Mouse (Mus musculus): Measurements from ENCODE around the gene Clrn2.

Clrn2 gene

GRCm38 (mm10) chr5:45448676-45449075 lies 4.9 kb upstream of the Clrn2 start:
- TF ChIP-seq POU5F1 (IDR thresholded peaks at IDR 0.05; ENCODE audit: borderline replicate concordance, low read length) (no peak), NANOG (IDR thresholded peaks at IDR 0.05; ENCODE audit: borderline replicate concordance, low read length) (no peak), CTCF (conservative IDR thresholded peaks at IDR 0.05; ENCODE audit: low read length) (no peak)
- Histone ChIP-seq H3K4me1 (replicated peaks; ENCODE audit: low read depth, low read length) (peaks cover 28% of the 10 kb centered on the region), H3K9me3 (ENCODE audit: low read length) (no peaks in the 10 kb centered on the region), H3K36me3 (ENCODE audit: insufficient read depth, low read length) (peaks cover 37% of the 10 kb centered on the region), H3K27me3 (ENCODE audit: insufficient read depth, low read length) (peaks cover 3% of the 10 kb centered on the region; the same call in 1 of the 2 replicates), H3K4me3 (replicated peaks; ENCODE audit: low read length) (peak overlapping the region; percentile 89)

GRCm38 (mm10) chr5:45449206-45449605 lies 4.3 kb upstream of the Clrn2 start:
- H3K27me3 ChIP-seq (ENCODE audit: insufficient read depth, low read length), result peaks cover 3% of the 10 kb centered on the region; the same call in 1 of the 2 replicates
- peaks cover 32% of the 10 kb centered on the region for H3K36me3 ChIP-seq (ENCODE audit: insufficient read depth, low read length)
- H3K4me3 ChIP-seq (replicated peaks; ENCODE audit: low read length), result peak overlapping the region; percentile 89
- peaks cover 28% of the 10 kb centered on the region for H3K4me1 ChIP-seq (replicated peaks; ENCODE audit: low read depth, low read length)
- no peaks in the 10 kb centered on the region for H3K9me3 ChIP-seq (ENCODE audit: low read length)
- TF ChIP-seq POU5F1 (IDR thresholded peaks at IDR 0.05; ENCODE audit: borderline replicate concordance, low read length), result no peak
- no peak for TF ChIP-seq CTCF (conservative IDR thresholded peaks at IDR 0.05; ENCODE audit: low read length)

DNA sequence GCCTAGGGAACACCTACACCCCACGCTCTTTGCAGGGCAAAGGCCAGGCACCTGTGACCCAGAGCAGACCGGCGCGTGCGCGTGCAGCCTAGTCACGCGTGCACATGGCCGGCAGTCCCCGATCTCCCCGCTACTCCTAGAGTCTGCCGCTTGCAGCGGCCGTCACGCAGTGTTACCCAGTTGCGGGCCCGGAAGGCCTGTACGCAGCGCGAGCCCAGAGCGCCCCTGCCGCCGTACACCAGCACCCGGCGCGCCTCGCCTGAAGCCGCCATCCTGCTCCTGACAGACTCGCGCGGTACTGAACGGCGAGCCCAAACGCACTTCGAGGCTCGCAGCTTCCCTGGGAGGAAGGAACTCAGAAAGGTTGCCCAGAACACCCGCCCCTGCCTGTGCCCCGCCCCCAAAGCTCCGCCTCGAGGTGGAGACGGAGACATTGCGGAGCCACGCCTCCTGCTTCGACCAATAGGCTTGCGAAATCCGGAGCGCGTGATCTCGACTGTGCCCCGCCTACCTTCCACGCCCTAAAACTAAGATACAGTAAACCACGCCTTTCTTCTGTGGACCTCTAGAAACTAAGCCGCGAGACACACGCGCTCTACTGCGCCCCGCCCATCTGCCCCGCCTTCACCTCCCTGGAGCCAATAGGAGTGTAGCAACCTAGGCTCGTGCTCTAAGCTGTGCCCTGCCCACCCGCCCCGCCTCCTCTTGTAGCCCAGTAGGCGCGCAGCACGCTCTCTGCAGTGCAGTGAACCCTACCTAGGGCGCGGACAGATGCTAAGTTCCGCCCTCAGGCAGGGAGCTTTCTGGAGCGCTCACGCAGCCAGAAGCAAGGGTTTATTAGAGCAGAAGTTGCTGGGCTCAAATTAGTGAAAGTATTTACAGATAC lies 3.5 kb upstream of the Clrn2 start, which contains the start of gene Qdpr:
TSS of gene Qdpr (minus strand) at position 406 of the 886 bp plus-strand sequence.
- Histone ChIP-seq H3K9me3 (ENCODE audit: low read length) (no peaks in the 10 kb centered on the region), H3K4me3 (replicated peaks; ENCODE audit: low read length) (peak within 1 kb of the TSS; percentile 89), H3K4me1 (replicated peaks; ENCODE audit: low read depth, low read length) (peaks cover 28% of the 10 kb centered on the region), H3K27me3 (ENCODE audit: insufficient read depth, low read length) (peaks cover 7% of the 10 kb centered on the region; the same call in 1 of the 2 replicates), H3K36me3 (ENCODE audit: insufficient read depth, low read length) (peaks cover 23% of the 10 kb centered on the region)
- TF ChIP-seq CTCF (conservative IDR thresholded peaks at IDR 0.05; ENCODE audit: low read length) (no peak), POU5F1 (IDR thresholded peaks at IDR 0.05; ENCODE audit: borderline replicate concordance, low read length) (no peak), NANOG (IDR thresholded peaks at IDR 0.05; ENCODE audit: borderline replicate concordance, low read length) (no peak)

DNA sequence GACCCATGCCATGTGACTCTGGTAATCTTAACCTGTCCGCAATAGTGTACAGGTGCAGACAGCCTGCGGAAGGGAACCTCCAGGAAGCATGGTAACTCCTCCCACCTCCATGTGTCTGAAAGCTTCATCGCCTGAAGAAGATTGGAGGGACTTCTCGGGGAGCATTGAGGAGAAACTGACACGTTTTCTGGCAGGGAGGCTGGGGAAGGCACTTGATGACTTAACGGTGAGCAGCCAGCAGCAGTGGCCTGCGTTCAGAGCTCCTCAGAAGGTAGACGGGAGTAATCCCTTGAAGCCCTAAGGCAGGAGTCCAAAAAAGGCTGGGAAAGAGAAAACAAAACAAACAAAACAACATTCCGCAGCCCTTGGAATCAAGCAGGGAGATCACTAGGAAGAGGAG lies 905 bp downstream of the Clrn2 start:
- no peak for TF ChIP-seq CTCF (conservative IDR thresholded peaks at IDR 0.05; ENCODE audit: low read length)
- TF ChIP-seq POU5F1 (IDR thresholded peaks at IDR 0.05; ENCODE audit: borderline replicate concordance, low read length), result no peak
- TF ChIP-seq NANOG (IDR thresholded peaks at IDR 0.05; ENCODE audit: borderline replicate concordance, low read length), result no peak
- Histone ChIP-seq H3K4me1 (replicated peaks; ENCODE audit: low read depth, low read length) (peaks cover 7% of the 10 kb centered on the region), H3K4me3 (replicated peaks; ENCODE audit: low read length) (no peak overlapping the region), H3K36me3 (ENCODE audit: insufficient read depth, low read length) (no peaks in the 10 kb centered on the region), H3K27me3 (ENCODE audit: insufficient read depth, low read length) (peaks cover 16% of the 10 kb centered on the region), H3K9me3 (ENCODE audit: low read length) (no peaks in the 10 kb centered on the region)

GRCm38 (mm10) chr5:45472880-45473450 lies 19.4 kb downstream of the Clrn2 start:
- no peak for TF ChIP-seq NANOG (IDR thresholded peaks at IDR 0.05; ENCODE audit: borderline replicate concordance, low read length)
- TF ChIP-seq CTCF (conservative IDR thresholded peaks at IDR 0.05; ENCODE audit: low read length), result no peak
- TF ChIP-seq POU5F1 (IDR thresholded peaks at IDR 0.05; ENCODE audit: borderline replicate concordance, low read length), result no peak
- H3K9me3 ChIP-seq (ENCODE audit: low read length), result no peaks in the 10 kb centered on the region
- H3K27me3 ChIP-seq (ENCODE audit: insufficient read depth, low read length), result peaks cover 12% of the 10 kb centered on the region
- no peak overlapping the region for H3K4me3 ChIP-seq (replicated peaks; ENCODE audit: low read length)
- H3K36me3 ChIP-seq (ENCODE audit: insufficient read depth, low read length), result no peaks in the 10 kb centered on the region
- no peaks in the 10 kb centered on the region for H3K4me1 ChIP-seq (replicated peaks; ENCODE audit: low read depth, low read length)

- H3K36me3 ChIP-seq (ENCODE audit: insufficient read depth, low read length), result no peaks in the 10 kb centered on the region
- no peak for TF ChIP-seq NANOG (IDR thresholded peaks at IDR 0.05; ENCODE audit: borderline replicate concordance, low read length)
- TF ChIP-seq CTCF (conservative IDR thresholded peaks at IDR 0.05; ENCODE audit: low read length), result no peak
- no peak for TF ChIP-seq POU5F1 (IDR thresholded peaks at IDR 0.05; ENCODE audit: borderline replicate concordance, low read length)
- H3K9me3 ChIP-seq (ENCODE audit: low read length), result no peaks in the 10 kb centered on the region
- no peaks in the 10 kb centered on the region for H3K4me1 ChIP-seq (replicated peaks; ENCODE audit: low read depth, low read length)
- H3K4me3 ChIP-seq (replicated peaks; ENCODE audit: low read length), result no peak overlapping the region
- H3K27me3 ChIP-seq (ENCODE audit: insufficient read depth, low read length), result peaks cover 12% of the 10 kb centered on the region
These were observed 20.0 kb downstream of the Clrn2 start for GRCm38 (mm10) chr5:45473521-45473920.

GRCm38 (mm10) chr5:45474215-45474614 lies 20.7 kb downstream of the Clrn2 start:
- H3K9me3 ChIP-seq (ENCODE audit: low read length), result no peaks in the 10 kb centered on the region
- TF ChIP-seq CTCF (conservative IDR thresholded peaks at IDR 0.05; ENCODE audit: low read length), result peak; percentile 71
- no peak for TF ChIP-seq POU5F1 (IDR thresholded peaks at IDR 0.05; ENCODE audit: borderline replicate concordance, low read length)
- TF ChIP-seq NANOG (IDR thresholded peaks at IDR 0.05; ENCODE audit: borderline replicate concordance, low read length), result no peak

DNA sequence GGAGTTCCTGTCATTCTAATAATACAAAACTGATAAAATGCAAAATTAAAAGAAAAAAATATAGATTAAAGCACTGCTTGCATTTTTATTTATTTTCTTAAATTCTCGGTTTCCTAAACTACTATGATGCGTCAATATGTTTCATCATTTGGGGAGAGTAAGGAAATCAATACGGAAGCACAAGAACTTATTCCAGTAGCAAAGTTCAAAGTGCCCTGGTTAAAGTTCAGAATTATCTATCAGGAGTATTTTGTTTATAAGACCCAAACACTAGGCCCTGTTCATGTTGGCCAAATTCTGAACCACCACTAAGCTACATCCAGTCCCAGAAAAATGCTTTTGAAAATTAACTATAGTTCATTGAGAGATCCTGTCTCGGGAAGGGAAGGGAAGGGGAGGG lies 21.2 kb downstream of the Clrn2 start:
- no peak overlapping the region for H3K4me3 ChIP-seq (replicated peaks; ENCODE audit: low read length)
- H3K36me3 ChIP-seq (ENCODE audit: insufficient read depth, low read length), result no peaks in the 10 kb centered on the region
- no peaks in the 10 kb centered on the region for H3K9me3 ChIP-seq (ENCODE audit: low read length)
- TF ChIP-seq CTCF (conservative IDR thresholded peaks at IDR 0.05; ENCODE audit: low read length) (no peak), POU5F1 (IDR thresholded peaks at IDR 0.05; ENCODE audit: borderline replicate concordance, low read length) (no peak), NANOG (IDR thresholded peaks at IDR 0.05; ENCODE audit: borderline replicate concordance, low read length) (no peak)
- peaks cover 12% of the 10 kb centered on the region for H3K27me3 ChIP-seq (ENCODE audit: insufficient read depth, low read length)
- H3K4me1 ChIP-seq (replicated peaks; ENCODE audit: low read depth, low read length), result no peaks in the 10 kb centered on the region

More at GRCm38 (mm10) chr5:45474215-45474614, 20.7 kb downstream of the Clrn2 start:
- Histone ChIP-seq H3K4me1 (replicated peaks; ENCODE audit: low read depth, low read length) (no peaks in the 10 kb centered on the region), H3K36me3 (ENCODE audit: insufficient read depth, low read length) (no peaks in the 10 kb centered on the region), H3K27me3 (ENCODE audit: insufficient read depth, low read length) (peaks cover 12% of the 10 kb centered on the region), H3K4me3 (replicated peaks; ENCODE audit: low read length) (no peak overlapping the region)

Data from E14TG2a.4 (cell line).